Mouse (Mus musculus) liver, adult 2 months (tissue): ENCODE results near the gene Cdc42bpa. TPM values are rescaled to one million over a fixed set of nuclear protein-coding genes. Genes with fewer than 3 reads are reported as not detected.

Experiments used
- DNase-seq: peaks from one replicate; pipeline ENCODE4 v3.0.0-alpha.2; 2011; ENCODE audit warnings: low read depth, low spot score; ENCODE audit errors: extremely low read depth
- H3K27ac ChIP-seq: fragments of 200-500 bp; replicated peaks from 2 replicates; pipeline ENCODE4 v1.5.1; 2012; ENCODE audit warnings: low read depth, mild to moderate bottlenecking, control low read depth, inconsistent platforms, low read length; ENCODE audit not compliant: insufficient read depth
- H3K27me3 ChIP-seq: fragments of 200-500 bp; 2 replicates; pipeline ENCODE4 v1.6.1; 2012; ENCODE audit warnings: mild to moderate bottlenecking, moderate library complexity, low read length, inconsistent platforms; ENCODE audit not compliant: control insufficient read depth, insufficient read depth
- H3K36me3 ChIP-seq: fragments of 200-500 bp; 2 replicates; pipeline ENCODE4 v1.6.1; 2012; ENCODE audit warnings: low read length, inconsistent platforms; ENCODE audit not compliant: control insufficient read depth, insufficient read depth
- H3K4me1 ChIP-seq: fragments of 200-500 bp; 2 replicates; pipeline ENCODE4 v1.6.1; 2011; ENCODE audit warnings: low read length; ENCODE audit not compliant: control insufficient read depth, insufficient read depth
- H3K4me3 ChIP-seq: fragments of 200-500 bp; 2 replicates; pipeline ENCODE4 v1.5.1; 2011; ENCODE audit warnings: low read depth, mild to moderate bottlenecking, control low read depth, low read length, moderate library complexity; ENCODE audit not compliant: insufficient read depth
- H3K79me2 ChIP-seq: fragments of 200-500 bp; 2 replicates; pipeline ENCODE4 v1.6.1; 2012; ENCODE audit warnings: inconsistent platforms, mild to moderate bottlenecking, low read length, moderate library complexity; ENCODE audit not compliant: control insufficient read depth, insufficient read depth
- H3K9ac ChIP-seq: fragments of 200-500 bp; 2 replicates; pipeline ENCODE4 v1.6.1; 2012; ENCODE audit warnings: low read depth, mild to moderate bottlenecking, control low read depth, inconsistent platforms, low read length
- CTCF ChIP-seq: fragments of 200-500 bp; IDR thresholded peaks from 2 replicates; pipeline ENCODE4 v1.5.1; 2011; ENCODE audit warnings: low read depth, low read length, control low read depth
- POLR2A ChIP-seq: fragments of 200-500 bp; IDR thresholded peaks from 2 replicates; pipeline ENCODE4 v1.6.1; 2011; ENCODE audit warnings: low read length, control low read depth; ENCODE audit not compliant: insufficient read depth; ENCODE audit errors: extremely low read depth
- WGBS: fragments of 180-500 bp; shearing (Covaris S2); methylation state at CpG from one replicate; pipeline ENCODE4 v1.1.7; 2018; 5-methylcytosine and 5-hydroxymethylcytosine counted together
- polyA plus RNA-seq: library from polyadenylated mRNA; depleted of rRNA; stranded (reverse); fragments of >200 nt; gene quantifications from 2 replicates; pipeline ENCODE4 v1.2.3, GENCODE M21; 2012
- total RNA-seq: library from RNA; depleted of rRNA; stranded (reverse); fragments of >200 nt; gene quantifications from 2 replicates; pipeline ENCODE4 v1.2.3, GENCODE M21; 2014

The Cdc42bpa gene
- total and polyA plus RNA-seq, 2 experiments = 7.0 to 24.7 TPM

GRCm38 (mm10) chr1:180172600-180172999 is 212.3 kb downstream of the Cdc42bpa start:
- H3K4me1 ChIP-seq = peaks cover 22% of the 10 kb centered on the region
- 89% methylated on average over 4 of the region's 4 CpGs for WGBS

GRCm38 (mm10) chr1:180173017-180173416 is 212.7 kb downstream of the Cdc42bpa start:
- DNase-seq = no peak
- no peak for TF ChIP-seq POLR2A
- TF ChIP-seq CTCF = no peak
- Histone ChIP-seq H3K27ac (no peak overlapping the region), H3K36me3 (peaks cover 26% of the 10 kb centered on the region; the same call in 1 of the 2 replicates), H3K9ac (no peak overlapping the region), H3K27me3 (no peaks in the 10 kb centered on the region), H3K4me1 (peaks cover 26% of the 10 kb centered on the region), H3K79me2 (peaks cover 4% of the 10 kb centered on the region; the same call in 1 of the 2 replicates), H3K4me3 (no peak overlapping the region)
- 78% methylated on average over 5 of the region's 5 CpGs for WGBS

More at GRCm38 (mm10) chr1:180172600-180172999, 212.3 kb downstream of the Cdc42bpa start:
- H3K79me2 ChIP-seq = peaks cover 4% of the 10 kb centered on the region; the same call in 1 of the 2 replicates
- no peaks in the 10 kb centered on the region for H3K27me3 ChIP-seq
- H3K36me3 ChIP-seq = peaks cover 30% of the 10 kb centered on the region
- no peak overlapping the region for H3K4me3 ChIP-seq
- no peak for DNase-seq
- no peak for TF ChIP-seq CTCF
- no peak for TF ChIP-seq POLR2A
- no peak overlapping the region for H3K27ac ChIP-seq
- no peak overlapping the region for H3K9ac ChIP-seq

GRCm38 (mm10) chr1:180174718-180175117 is 214.4 kb downstream of the Cdc42bpa start:
- Histone ChIP-seq H3K4me3 (no peak overlapping the region), H3K27ac (no peak overlapping the region), H3K36me3 (peaks cover 21% of the 10 kb centered on the region; the same call in 1 of the 2 replicates), H3K27me3 (no peaks in the 10 kb centered on the region), H3K79me2 (peaks cover 10% of the 10 kb centered on the region), H3K4me1 (peaks cover 42% of the 10 kb centered on the region), H3K9ac (no peak overlapping the region)
- TF ChIP-seq CTCF (no peak), POLR2A (no peak)
- DNase-seq = no peak
- 39% methylated on average over 6 of the region's 6 CpGs for WGBS

GRCm38 (mm10) chr1:180175167-180175566 is 214.9 kb downstream of the Cdc42bpa start:
- peaks cover 21% of the 10 kb centered on the region; the same call in 1 of the 2 replicates for H3K36me3 ChIP-seq
- peaks cover 45% of the 10 kb centered on the region for H3K4me1 ChIP-seq
- peaks cover 10% of the 10 kb centered on the region for H3K79me2 ChIP-seq
- H3K27ac ChIP-seq = peak overlapping the region; percentile 64
- H3K27me3 ChIP-seq = no peaks in the 10 kb centered on the region
- WGBS = 15% methylated on average over 3 of the region's 3 CpGs
- peak; percentile 71 for DNase-seq
- no peak overlapping the region for H3K9ac ChIP-seq
- TF ChIP-seq POLR2A (no peak), CTCF (peak; percentile 27; the same call in 1 of the 2 replicates)
- no peak overlapping the region for H3K4me3 ChIP-seq

- Histone ChIP-seq H3K4me1 (peaks cover 49% of the 10 kb centered on the region), H3K9ac (peak overlapping the region; percentile 20; the same call in 1 of the 2 replicates), H3K36me3 (peaks cover 22% of the 10 kb centered on the region; the same call in 1 of the 2 replicates), H3K79me2 (peaks cover 14% of the 10 kb centered on the region), H3K4me3 (no peak overlapping the region), H3K27me3 (no peaks in the 10 kb centered on the region), H3K27ac (peak overlapping the region; percentile 64)
- WGBS = 21% methylated on average over 8 of the region's 8 CpGs
- DNase-seq = peak; percentile 95
- TF ChIP-seq CTCF (no peak), POLR2A (no peak)
Measured at GRCm38 (mm10) chr1:180175635-180176034, 215.4 kb downstream of the Cdc42bpa start.

GRCm38 (mm10) chr1:180176784-180177183 is 216.5 kb downstream of the Cdc42bpa start:
- Histone ChIP-seq H3K27ac (peak overlapping the region; percentile 42), H3K4me1 (peaks cover 56% of the 10 kb centered on the region), H3K4me3 (no peak overlapping the region), H3K27me3 (no peaks in the 10 kb centered on the region), H3K79me2 (peaks cover 23% of the 10 kb centered on the region), H3K9ac (peak overlapping the region; percentile 30), H3K36me3 (peaks cover 18% of the 10 kb centered on the region; the same call in 1 of the 2 replicates)
- 3% methylated on average over 1 of the region's 1 CpGs for WGBS
- TF ChIP-seq POLR2A (no peak), CTCF (no peak)
- DNase-seq = peak; percentile 68
